Mouse (Mus musculus): ENCODE measurements around the gene Ifit2. TPM values are rescaled to one million over a fixed set of nuclear protein-coding genes. Genes with fewer than 3 reads are reported as not detected.
A peak's percentile ranks its signal among the peaks of the same experiment; 100 is the strongest.

The Ifit2 gene
- total and polyA plus RNA-seq, 2 experiments from 2014 or later, result 5.6 to 8.3 TPM

GRCm38 (mm10) chr19:34523106-34523725 lies 27.3 kb upstream of the Ifit2 start:
- Histone ChIP-seq H3K4me1 (ENCODE audit: insufficient read depth, low read length) (no peaks in the 10 kb centered on the region; the same call in 1 of the 2 replicates), H3K36me3 (ENCODE audit: insufficient read depth, low read length) (no peaks in the 10 kb centered on the region), H3K9ac (replicated peaks; ENCODE audit: low read length) (no peak overlapping the region), H3K9me3 (ENCODE audit: low read length) (no peaks in the 10 kb centered on the region), H3K27ac (no peak overlapping the region), H3K4me3 (ENCODE audit: low read length) (no peak overlapping the region), H3K4me2 (ENCODE audit: low read depth, low read length) (no peak overlapping the region), H3K27me3 (ENCODE audit: insufficient read depth, low read length) (no peaks in the 10 kb centered on the region)
- ATAC-seq, result no peak
- TF ChIP-seq CTCF (IDR thresholded peaks at IDR 0.05; ENCODE audit: low read depth), result no peak
- no peak for DNase-seq (ENCODE audit: low spot score)
- WGBS, result 77% methylated on average over 12 of the region's 12 CpGs

GRCm38 (mm10) chr19:34524646-34525045 lies 25.8 kb upstream of the Ifit2 start:
- H3K4me2 ChIP-seq (ENCODE audit: low read depth, low read length), result no peak overlapping the region
- H3K4me1 ChIP-seq (ENCODE audit: insufficient read depth, low read length), result no peaks in the 10 kb centered on the region; the same call in 1 of the 2 replicates
- no peak overlapping the region for H3K9ac ChIP-seq (replicated peaks; ENCODE audit: low read length)
- H3K27ac ChIP-seq, result no peak overlapping the region
- no peak overlapping the region for H3K4me3 ChIP-seq (ENCODE audit: low read length)
- DNase-seq (ENCODE audit: low spot score) (no peak), ATAC-seq (no peak)
- no peak for TF ChIP-seq CTCF (IDR thresholded peaks at IDR 0.05; ENCODE audit: low read depth)
- WGBS, result 71% methylated on average over 9 of the region's 9 CpGs
- no peaks in the 10 kb centered on the region for H3K27me3 ChIP-seq (ENCODE audit: insufficient read depth, low read length)
- H3K36me3 ChIP-seq (ENCODE audit: insufficient read depth, low read length), result no peaks in the 10 kb centered on the region
- H3K9me3 ChIP-seq (ENCODE audit: low read length), result no peaks in the 10 kb centered on the region

- Histone ChIP-seq H3K4me3 (ENCODE audit: low read length) (peak overlapping the region; percentile 81), H3K4me1 (ENCODE audit: insufficient read depth, low read length) (no peaks in the 10 kb centered on the region; the same call in 1 of the 2 replicates), H3K36me3 (ENCODE audit: insufficient read depth, low read length) (no peaks in the 10 kb centered on the region), H3K9me3 (ENCODE audit: low read length) (no peaks in the 10 kb centered on the region), H3K27ac (peak overlapping the region; percentile 86), H3K4me2 (ENCODE audit: low read depth, low read length) (peak overlapping the region; percentile 94), H3K9ac (replicated peaks; ENCODE audit: low read length) (peak overlapping the region; percentile 77), H3K27me3 (ENCODE audit: insufficient read depth, low read length) (no peaks in the 10 kb centered on the region)
- 34% methylated on average over 11 of the region's 11 CpGs for WGBS
- DNase-seq (ENCODE audit: low spot score) (peak; percentile 13), ATAC-seq (peak; percentile 19)
- TF ChIP-seq CTCF (IDR thresholded peaks at IDR 0.05; ENCODE audit: low read depth), result peak; percentile 51
Observed at GRCm38 (mm10) chr19:34526321-34526923, 24.1 kb upstream of the Ifit2 start.

- Histone ChIP-seq H3K4me2 (ENCODE audit: low read depth, low read length) (peak within 1 kb of the TSS; percentile 94), H3K27ac (peak within 1 kb of the TSS; percentile 86), H3K36me3 (ENCODE audit: insufficient read depth, low read length) (no peaks in the 10 kb centered on the region), H3K4me3 (ENCODE audit: low read length) (peak within 1 kb of the TSS; percentile 81), H3K27me3 (ENCODE audit: insufficient read depth, low read length) (no peaks in the 10 kb centered on the region), H3K4me1 (ENCODE audit: insufficient read depth, low read length) (no peaks in the 10 kb centered on the region; the same call in 1 of the 2 replicates), H3K9me3 (ENCODE audit: low read length) (no peaks in the 10 kb centered on the region), H3K9ac (replicated peaks; ENCODE audit: low read length) (peak within 1 kb of the TSS; percentile 77)
- WGBS, result under 1% methylated on average over 29 of the region's 29 CpGs
- ATAC-seq (peak; percentile 100), DNase-seq (ENCODE audit: low spot score) (peak; percentile 95)
- no peak for TF ChIP-seq CTCF (IDR thresholded peaks at IDR 0.05; ENCODE audit: low read depth)
Observed at GRCm38 (mm10) chr19:34526941-34527682, 23.4 kb upstream of the Ifit2 start, which contains the start of gene Lipa. Gene Lipa (minus strand): TSS chr19:34527474.

- Histone ChIP-seq H3K4me2 (ENCODE audit: low read depth, low read length) (no peak overlapping the region), H3K4me3 (ENCODE audit: low read length) (no peak overlapping the region), H3K9ac (replicated peaks; ENCODE audit: low read length) (no peak overlapping the region), H3K4me1 (ENCODE audit: insufficient read depth, low read length) (no peaks in the 10 kb centered on the region), H3K9me3 (ENCODE audit: low read length) (no peaks in the 10 kb centered on the region), H3K36me3 (ENCODE audit: insufficient read depth, low read length) (no peaks in the 10 kb centered on the region), H3K27ac (no peak overlapping the region), H3K27me3 (ENCODE audit: insufficient read depth, low read length) (no peaks in the 10 kb centered on the region)
- DNase-seq (ENCODE audit: low spot score), result no peak
- 93% methylated on average over 4 of the region's 4 CpGs for WGBS
- ATAC-seq, result no peak
- no peak for TF ChIP-seq CTCF (IDR thresholded peaks at IDR 0.05; ENCODE audit: low read depth)
Observed at GRCm38 (mm10) chr19:34532061-34532751, 18.3 kb upstream of the Ifit2 start.

- no peaks in the 10 kb centered on the region for H3K9me3 ChIP-seq (ENCODE audit: low read length)
- no peak overlapping the region for H3K4me2 ChIP-seq (ENCODE audit: low read depth, low read length)
- WGBS, result 83% methylated on average over 1 of the region's 1 CpGs
- no peak overlapping the region for H3K4me3 ChIP-seq (ENCODE audit: low read length)
- no peaks in the 10 kb centered on the region for H3K36me3 ChIP-seq (ENCODE audit: insufficient read depth, low read length)
- no peak overlapping the region for H3K9ac ChIP-seq (replicated peaks; ENCODE audit: low read length)
- no peaks in the 10 kb centered on the region for H3K27me3 ChIP-seq (ENCODE audit: insufficient read depth, low read length)
- ATAC-seq (no peak), DNase-seq (ENCODE audit: low spot score) (no peak)
- H3K27ac ChIP-seq, result no peak overlapping the region
- no peak for TF ChIP-seq CTCF (IDR thresholded peaks at IDR 0.05; ENCODE audit: low read depth)
- H3K4me1 ChIP-seq (ENCODE audit: insufficient read depth, low read length), result no peaks in the 10 kb centered on the region
Observed at GRCm38 (mm10) chr19:34539422-34539821, 11.1 kb upstream of the Ifit2 start.
